Mouse (Mus musculus): ENCODE measurements around the gene Prss12. TPM values are rescaled to one million over a fixed set of nuclear protein-coding genes. Genes with fewer than 3 reads are reported as not detected.
A peak's percentile ranks its signal among the peaks of the same experiment; 100 is the strongest.

The Prss12 gene
- total and polyA plus RNA-seq, 2 experiments = 0.07 to 0.18 TPM

DNA sequence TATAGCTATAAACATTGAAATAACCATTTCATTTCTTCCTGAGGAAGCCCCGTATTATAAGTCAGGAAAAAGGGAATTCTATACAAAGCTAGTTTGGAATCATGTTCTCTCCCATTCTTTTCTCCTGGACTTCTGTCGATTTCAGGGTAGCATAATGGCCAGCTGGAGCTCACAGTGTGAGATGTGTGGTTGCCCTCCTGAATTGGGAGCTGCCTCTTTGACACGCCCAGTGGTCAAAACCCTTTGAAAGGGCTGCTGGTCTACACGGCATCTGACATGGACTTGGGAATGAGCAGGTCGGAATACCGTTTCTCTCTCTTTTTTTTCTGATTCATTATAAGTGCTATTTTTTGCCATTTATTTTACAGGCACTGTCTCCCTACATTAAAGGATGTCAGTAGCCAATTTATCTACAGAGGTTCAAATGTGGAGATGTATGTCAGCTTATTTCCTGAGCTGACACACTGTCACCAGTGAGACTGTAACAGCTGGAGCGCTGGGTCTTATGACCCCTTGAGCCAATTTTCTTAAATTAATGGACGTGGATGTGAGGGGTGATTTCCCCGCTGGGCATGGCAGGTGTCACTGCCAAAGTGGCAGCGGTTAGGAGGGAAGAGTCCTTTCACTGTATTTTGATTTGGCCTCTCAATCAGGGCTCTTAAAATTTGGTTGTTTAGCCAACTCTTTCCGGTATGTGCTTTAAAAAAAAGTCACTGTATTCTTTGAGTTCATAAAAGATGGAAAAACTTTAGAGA is 79.8 kb downstream of the Prss12 start:
- Histone ChIP-seq H3K4me1 (ENCODE audit: control insufficient read depth, insufficient read depth, low read length) (no peaks in the 10 kb centered on the region), H3K9ac (ENCODE audit: low read depth, low read length) (no peak overlapping the region), H3K36me3 (ENCODE audit: control insufficient read depth, insufficient read depth, low read length) (no peaks in the 10 kb centered on the region), H3K27ac (replicated peaks; ENCODE audit: insufficient read depth, low read depth, low read length) (no peak overlapping the region), H3K79me2 (ENCODE audit: control insufficient read depth, insufficient read depth, low read length) (no peaks in the 10 kb centered on the region), H3K4me3 (ENCODE audit: insufficient read depth, low read depth, low read length) (no peak overlapping the region), H3K27me3 (ENCODE audit: control insufficient read depth, insufficient read depth, low read length) (no peaks in the 10 kb centered on the region)
- 86% methylated on average over 11 of the region's 11 CpGs for WGBS
- TF ChIP-seq CTCF (IDR thresholded peaks at IDR 0.05; ENCODE audit: low read depth, low read length) (no peak), POLR2A (IDR thresholded peaks at IDR 0.05; ENCODE audit: extremely low read depth, insufficient read depth, low read length) (no peak)
- DNase-seq (ENCODE audit: extremely low read depth, low read depth, low spot score) = no peak

DNA sequence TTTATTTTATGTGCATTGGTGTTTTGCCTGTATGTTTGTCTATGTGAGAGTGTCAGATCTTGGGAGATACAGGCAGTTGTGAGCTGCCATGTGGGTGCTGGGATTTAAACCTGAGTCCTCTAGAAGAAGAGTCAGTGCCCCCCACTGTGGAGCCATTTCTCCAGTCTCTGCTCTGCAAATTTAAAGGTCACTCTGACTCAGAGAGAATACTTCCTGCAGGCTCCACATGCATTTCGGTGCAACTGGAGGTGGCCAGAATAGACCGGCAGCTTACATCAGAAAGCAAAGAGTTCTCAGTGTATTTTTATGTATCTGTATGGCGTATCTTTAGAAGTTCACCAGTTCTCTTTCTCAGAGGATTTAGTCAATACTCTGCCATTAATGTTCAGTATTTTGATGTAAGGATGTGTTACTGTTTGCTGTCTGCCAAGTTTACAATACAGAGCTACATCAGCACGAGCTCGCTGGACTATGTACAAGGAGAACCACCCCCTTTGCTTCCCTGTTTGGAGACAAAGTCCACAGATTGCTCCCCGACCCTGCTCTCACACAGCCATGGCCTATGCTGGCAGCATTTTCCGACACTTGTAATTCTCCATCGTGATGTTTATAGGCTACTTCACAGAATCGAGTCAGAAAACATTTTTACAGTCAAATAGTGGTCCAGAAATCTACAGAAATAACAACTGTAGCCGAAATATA is 81.2 kb downstream of the Prss12 start:
- Histone ChIP-seq H3K4me1 (ENCODE audit: control insufficient read depth, insufficient read depth, low read length) (no peaks in the 10 kb centered on the region), H3K4me3 (ENCODE audit: insufficient read depth, low read depth, low read length) (no peak overlapping the region), H3K27me3 (ENCODE audit: control insufficient read depth, insufficient read depth, low read length) (no peaks in the 10 kb centered on the region), H3K36me3 (ENCODE audit: control insufficient read depth, insufficient read depth, low read length) (no peaks in the 10 kb centered on the region), H3K9ac (ENCODE audit: low read depth, low read length) (no peak overlapping the region), H3K79me2 (ENCODE audit: control insufficient read depth, insufficient read depth, low read length) (no peaks in the 10 kb centered on the region), H3K27ac (replicated peaks; ENCODE audit: insufficient read depth, low read depth, low read length) (no peak overlapping the region)
- peak; percentile 69 for DNase-seq (ENCODE audit: extremely low read depth, low read depth, low spot score)
- no peak for TF ChIP-seq POLR2A (IDR thresholded peaks at IDR 0.05; ENCODE audit: extremely low read depth, insufficient read depth, low read length)
- no peak for TF ChIP-seq CTCF (IDR thresholded peaks at IDR 0.05; ENCODE audit: low read depth, low read length)
- WGBS = 29% methylated on average over 10 of the region's 10 CpGs

DNA sequence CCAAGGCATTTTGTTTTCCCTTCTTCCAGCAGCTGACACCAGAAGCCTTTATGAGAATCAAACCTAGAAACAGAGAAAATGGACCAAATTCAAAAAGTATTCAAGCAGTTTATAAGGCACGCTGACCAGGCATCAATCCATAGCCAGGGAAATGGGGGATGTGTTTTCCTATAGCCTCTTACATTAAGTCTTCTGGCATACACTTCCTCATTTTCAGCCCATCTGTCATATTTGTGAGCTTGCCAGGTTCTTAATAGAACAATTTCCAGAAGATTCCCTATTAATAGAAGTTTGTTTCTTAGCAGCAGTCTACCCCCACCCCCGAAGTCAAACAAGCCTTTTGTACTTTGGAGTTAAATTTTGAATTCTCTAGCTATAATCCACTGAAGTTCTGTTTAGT is 84.4 kb downstream of the Prss12 start:
- WGBS = 62% methylated on average over 2 of the region's 2 CpGs
- no peak for DNase-seq (ENCODE audit: extremely low read depth, low read depth, low spot score)
- H3K27me3 ChIP-seq (ENCODE audit: control insufficient read depth, insufficient read depth, low read length) = no peaks in the 10 kb centered on the region

DNA sequence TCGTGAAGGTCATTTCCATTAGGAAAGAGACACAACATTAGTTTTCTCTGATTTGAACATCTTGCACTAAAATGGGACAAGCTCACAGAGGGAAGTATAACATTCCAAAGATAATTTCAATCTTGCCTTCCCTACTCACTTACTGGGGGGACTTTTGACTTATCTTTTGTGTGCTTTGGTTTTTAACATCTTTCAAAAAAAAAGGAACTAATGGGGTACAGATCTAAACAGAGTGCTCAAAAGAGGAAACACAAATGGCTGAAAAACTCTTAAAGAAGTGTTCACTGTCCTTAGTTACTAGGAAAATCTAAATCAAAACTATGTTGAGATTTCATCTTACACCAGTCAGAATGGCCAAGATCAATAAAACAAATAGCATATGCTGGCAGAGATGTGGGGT is 90.6 kb downstream of the Prss12 start:
- no peak for DNase-seq (ENCODE audit: extremely low read depth, low read depth, low spot score)
- H3K4me3 ChIP-seq (ENCODE audit: insufficient read depth, low read depth, low read length) = no peak overlapping the region
- H3K9ac ChIP-seq (ENCODE audit: low read depth, low read length) = no peak overlapping the region
- H3K79me2 ChIP-seq (ENCODE audit: control insufficient read depth, insufficient read depth, low read length) = no peaks in the 10 kb centered on the region
- H3K27me3 ChIP-seq (ENCODE audit: control insufficient read depth, insufficient read depth, low read length) = no peaks in the 10 kb centered on the region
- H3K27ac ChIP-seq (replicated peaks; ENCODE audit: insufficient read depth, low read depth, low read length) = no peak overlapping the region
- 84% methylated on average over 1 of the region's 1 CpGs for WGBS
- TF ChIP-seq POLR2A (IDR thresholded peaks at IDR 0.05; ENCODE audit: extremely low read depth, insufficient read depth, low read length) (no peak), CTCF (IDR thresholded peaks at IDR 0.05; ENCODE audit: low read depth, low read length) (no peak)
- H3K36me3 ChIP-seq (ENCODE audit: control insufficient read depth, insufficient read depth, low read length) = no peaks in the 10 kb centered on the region
- no peaks in the 10 kb centered on the region for H3K4me1 ChIP-seq (ENCODE audit: control insufficient read depth, insufficient read depth, low read length)

More for the DNA sequence above, 84.4 kb downstream of the Prss12 start:
- Histone ChIP-seq H3K4me3 (ENCODE audit: insufficient read depth, low read depth, low read length) (no peak overlapping the region), H3K9ac (ENCODE audit: low read depth, low read length) (no peak overlapping the region), H3K27ac (replicated peaks; ENCODE audit: insufficient read depth, low read depth, low read length) (no peak overlapping the region), H3K36me3 (ENCODE audit: control insufficient read depth, insufficient read depth, low read length) (no peaks in the 10 kb centered on the region), H3K4me1 (ENCODE audit: control insufficient read depth, insufficient read depth, low read length) (no peaks in the 10 kb centered on the region), H3K79me2 (ENCODE audit: control insufficient read depth, insufficient read depth, low read length) (no peaks in the 10 kb centered on the region)
- no peak for TF ChIP-seq POLR2A (IDR thresholded peaks at IDR 0.05; ENCODE audit: extremely low read depth, insufficient read depth, low read length)
- TF ChIP-seq CTCF (IDR thresholded peaks at IDR 0.05; ENCODE audit: low read depth, low read length) = no peak

DNA sequence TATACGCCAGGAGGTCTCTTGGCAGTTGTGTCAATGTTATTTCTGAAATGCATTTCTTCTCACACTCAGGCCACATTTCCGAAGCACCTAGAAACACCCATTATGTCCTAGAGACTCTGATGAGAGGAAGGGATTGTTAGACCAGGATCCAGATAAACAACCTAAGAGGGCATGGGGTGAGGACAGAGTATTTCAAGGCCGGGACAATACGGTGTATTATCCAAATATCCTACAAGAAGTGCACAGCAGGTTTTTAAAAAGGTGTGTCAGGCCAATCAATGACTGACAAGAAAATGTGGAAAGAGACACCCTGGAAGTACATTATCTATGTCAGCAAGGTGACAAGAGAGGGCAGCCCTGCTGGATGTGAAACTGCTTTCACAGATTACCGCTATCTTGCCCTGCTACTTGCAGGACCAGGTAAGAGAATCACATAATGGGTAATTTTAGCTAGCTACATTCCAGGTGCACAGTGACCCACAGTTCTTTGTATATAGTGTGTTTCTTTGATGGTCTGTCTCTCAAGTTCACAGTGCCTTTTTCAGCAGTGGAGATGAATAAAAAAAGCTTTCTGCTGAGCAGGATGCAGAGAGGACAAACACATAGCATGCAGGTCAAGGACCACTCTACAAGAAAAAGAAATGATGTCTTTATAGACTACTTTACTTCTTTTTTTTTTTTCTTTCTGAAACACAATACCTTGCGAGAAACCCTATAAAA is 97.0 kb downstream of the Prss12 start:
- no peak overlapping the region for H3K4me3 ChIP-seq (ENCODE audit: insufficient read depth, low read depth, low read length)
- H3K27me3 ChIP-seq (ENCODE audit: control insufficient read depth, insufficient read depth, low read length) = no peaks in the 10 kb centered on the region
- TF ChIP-seq POLR2A (IDR thresholded peaks at IDR 0.05; ENCODE audit: extremely low read depth, insufficient read depth, low read length) (no peak), CTCF (IDR thresholded peaks at IDR 0.05; ENCODE audit: low read depth, low read length) (no peak)
- 76% methylated on average over 6 of the region's 6 CpGs for WGBS
- no peak for DNase-seq (ENCODE audit: extremely low read depth, low read depth, low spot score)
- H3K79me2 ChIP-seq (ENCODE audit: control insufficient read depth, insufficient read depth, low read length) = no peaks in the 10 kb centered on the region
- no peaks in the 10 kb centered on the region for H3K4me1 ChIP-seq (ENCODE audit: control insufficient read depth, insufficient read depth, low read length)
- H3K27ac ChIP-seq (replicated peaks; ENCODE audit: insufficient read depth, low read depth, low read length) = no peak overlapping the region
- H3K9ac ChIP-seq (ENCODE audit: low read depth, low read length) = no peak overlapping the region
- no peaks in the 10 kb centered on the region for H3K36me3 ChIP-seq (ENCODE audit: control insufficient read depth, insufficient read depth, low read length)
